Mouse (Mus musculus) midbrain, postnatal 0 days (tissue): ENCODE results near the gene Kif9. TPM values are rescaled to one million over a fixed set of nuclear protein-coding genes. Genes with fewer than 3 reads are reported as not detected.

Source experiments
- ATAC-seq: fragments of 200-750 bp; cut with Nextera tagmentation; 2 replicates; pipeline ENCODE4 v1.8.0; 2017; ENCODE audit warnings: moderate number of reproducible peaks, mild to moderate bottlenecking, moderate TSS enrichment, moderate library complexity; ENCODE audit not compliant: low FRiP score
- DNase-seq: peaks from one replicate; pipeline ENCODE4 v3.0.0-alpha.2; 2015; ENCODE audit warnings: low spot score
- H3K27ac ChIP-seq: fragments of 300-500 bp; sonication (generic); 2 replicates; pipeline ENCODE4 v1.5.1; 2014; ENCODE audit warnings: low read depth, mild to moderate bottlenecking, low read length, mixed read lengths
- H3K27me3 ChIP-seq: fragments of 300-500 bp; sonication (generic); 2 replicates; pipeline ENCODE4 v1.6.1; 2014; ENCODE audit warnings: low read length, control low read depth, mixed read lengths; ENCODE audit not compliant: insufficient read depth
- H3K36me3 ChIP-seq: fragments of 300-500 bp; sonication (generic); 2 replicates; pipeline ENCODE4 v1.6.1; 2014; ENCODE audit warnings: low read length, control low read depth, mixed read lengths; ENCODE audit not compliant: insufficient read depth
- H3K4me1 ChIP-seq: fragments of 300-500 bp; sonication (generic); 2 replicates; pipeline ENCODE4 v1.6.1; 2014; ENCODE audit warnings: mild to moderate bottlenecking, control low read depth, antibody characterized with exemption, low read length, mixed read lengths; ENCODE audit not compliant: insufficient read depth
- H3K4me2 ChIP-seq: fragments of 300-500 bp; sonication (generic); 2 replicates; pipeline ENCODE4 v1.6.1; 2014; ENCODE audit warnings: low read depth, mild to moderate bottlenecking, low read length, mixed read lengths; ENCODE audit not compliant: poor library complexity, severe bottlenecking
- H3K4me3 ChIP-seq: fragments of 300-500 bp; sonication (generic); 2 replicates; pipeline ENCODE4 v1.5.1; 2014; ENCODE audit warnings: low read depth, mild to moderate bottlenecking, low read length, moderate library complexity
- H3K9ac ChIP-seq: fragments of 300-500 bp; sonication (generic); replicated peaks from 2 replicates; pipeline ENCODE4 v1.6.1; 2014; ENCODE audit warnings: mild to moderate bottlenecking, low read length, moderate library complexity, mixed read lengths; ENCODE audit not compliant: poor library complexity, severe bottlenecking
- H3K9me3 ChIP-seq: fragments of 300-500 bp; sonication (generic); 2 replicates; pipeline ENCODE4 v1.6.1; 2016; ENCODE audit warnings: low read length, control low read depth
- CTCF ChIP-seq: IDR thresholded peaks from 2 replicates; pipeline ENCODE4 v1.5.1; 2016; ENCODE audit warnings: antibody characterized with exemption, mild to moderate bottlenecking
- WGBS: fragments of 180-500 bp; shearing (Covaris S2); extraction: QIAGEN DNeasy Blood & Tissue Kit; methylation state at CpG from one replicate; pipeline ENCODE4 v1.1.7; 2014; 5-methylcytosine and 5-hydroxymethylcytosine counted together
- polyA plus RNA-seq: library from polyadenylated mRNA; unstranded; fragments of >200 nt; fragmentation: Nextera tagmentation; extraction: Ambion mirVana; gene quantifications from 2 replicates; pipeline ENCODE4 v1.2.1, GENCODE M21; 2015
- total RNA-seq: library from RNA; depleted of rRNA; stranded (reverse); fragments of >200 nt; gene quantifications from 2 replicates; pipeline ENCODE4 v1.2.3, GENCODE M21; 2014; rRNA removed

The Kif9 gene
- total RNA-seq (3.7 and 4.2 TPM in 2 replicates), polyA plus RNA-seq (4.1 and 5.6 TPM in 2 replicates)

- TF ChIP-seq CTCF = no peak; the same call in none of the 2 replicates
- Histone ChIP-seq H3K9me3 (no peaks in the 10 kb centered on the region), H3K36me3 (no peaks in the 10 kb centered on the region), H3K4me1 (no peaks in the 10 kb centered on the region; the same call in 1 of the 2 replicates), H3K9ac (peak within 1 kb of the TSS; percentile 72), H3K27ac (peak within 1 kb of the TSS; percentile 83), H3K27me3 (0 out of 2 replicates have a peak, but pooled peaks cover 2% of the 10 kb centered on the region), H3K4me2 (peak within 1 kb of the TSS; percentile 84), H3K4me3 (peak within 1 kb of the TSS; percentile 54)
- DNase-seq = peak; percentile 97
- under 1% methylated on average over 53 of the region's 53 CpGs for WGBS
- peak; percentile 99 for ATAC-seq
Observed at GRCm38 (mm10) chr9:110476124-110477091, at the start of gene Kif9, which contains the start of gene Klhl18. Gene Kif9, plus strand, starts transcription at chr9:110476958. Gene Klhl18, minus strand, starts transcription at chr9:110476694.

GRCm38 (mm10) chr9:110431241-110431640 lies 45.5 kb upstream of the Kif9 start:
- TF ChIP-seq CTCF = no peak
- Histone ChIP-seq H3K9me3 (no peaks in the 10 kb centered on the region), H3K4me1 (no peaks in the 10 kb centered on the region), H3K27ac (no peak overlapping the region), H3K4me3 (no peak overlapping the region), H3K9ac (no peak overlapping the region), H3K4me2 (no peak overlapping the region), H3K27me3 (no peaks in the 10 kb centered on the region), H3K36me3 (peaks cover 80% of the 10 kb centered on the region)
- ATAC-seq (no peak), DNase-seq (peak; percentile 38)
- WGBS = 64% methylated on average over 8 of the region's 8 CpGs

- peak overlapping the region; percentile 8; the same call in 1 of the 2 replicates for H3K9ac ChIP-seq
- H3K9me3 ChIP-seq = no peaks in the 10 kb centered on the region
- TF ChIP-seq CTCF = no peak
- H3K27ac ChIP-seq = no peak overlapping the region
- DNase-seq (no peak), ATAC-seq (no peak)
- H3K4me1 ChIP-seq = no peaks in the 10 kb centered on the region
- peaks cover 67% of the 10 kb centered on the region for H3K36me3 ChIP-seq
- WGBS = 90% methylated on average over 2 of the region's 2 CpGs
- H3K4me2 ChIP-seq = no peak overlapping the region
- no peaks in the 10 kb centered on the region for H3K27me3 ChIP-seq
- H3K4me3 ChIP-seq = no peak overlapping the region
Observed at GRCm38 (mm10) chr9:110433045-110433444, 43.7 kb upstream of the Kif9 start.

GRCm38 (mm10) chr9:110436041-110436440 lies 40.7 kb upstream of the Kif9 start:
- no peaks in the 10 kb centered on the region for H3K27me3 ChIP-seq
- DNase-seq (no peak), ATAC-seq (no peak)
- H3K4me2 ChIP-seq = no peak overlapping the region
- no peaks in the 10 kb centered on the region for H3K4me1 ChIP-seq
- H3K27ac ChIP-seq = no peak overlapping the region
- H3K9me3 ChIP-seq = no peaks in the 10 kb centered on the region
- whole genome bisulfite sequencing = 96% methylated on average over 11 of the region's 11 CpGs
- no peak overlapping the region for H3K4me3 ChIP-seq
- peaks cover 40% of the 10 kb centered on the region for H3K36me3 ChIP-seq
- no peak for TF ChIP-seq CTCF
- H3K9ac ChIP-seq = no peak overlapping the region

- peak; percentile 21; the same call in 1 of the 2 replicates for TF ChIP-seq CTCF
- no peak overlapping the region for H3K4me2 ChIP-seq
- 70% methylated on average over 3 of the region's 5 CpGs for WGBS
- H3K4me3 ChIP-seq = no peak overlapping the region
- peaks cover 13% of the 10 kb centered on the region for H3K36me3 ChIP-seq
- no peaks in the 10 kb centered on the region for H3K9me3 ChIP-seq
- H3K27me3 ChIP-seq = no peaks in the 10 kb centered on the region
- H3K4me1 ChIP-seq = no peaks in the 10 kb centered on the region
- ATAC-seq (no peak), DNase-seq (no peak)
- H3K9ac ChIP-seq = no peak overlapping the region
- H3K27ac ChIP-seq = no peak overlapping the region
Observed at GRCm38 (mm10) chr9:110440049-110440448, 36.7 kb upstream of the Kif9 start.

- Histone ChIP-seq H3K4me3 (no peak overlapping the region), H3K4me1 (no peaks in the 10 kb centered on the region), H3K9me3 (no peaks in the 10 kb centered on the region), H3K27me3 (no peaks in the 10 kb centered on the region), H3K4me2 (no peak overlapping the region), H3K27ac (no peak overlapping the region), H3K9ac (no peak overlapping the region), H3K36me3 (peaks cover 8% of the 10 kb centered on the region)
- no peak for TF ChIP-seq CTCF
- WGBS = 88% methylated on average over 6 of the region's 6 CpGs
- DNase-seq (no peak), ATAC-seq (no peak)
Observed at GRCm38 (mm10) chr9:110440559-110440958, 36.2 kb upstream of the Kif9 start.
